Mouse (Mus musculus) right cerebral cortex, adult 2 months (tissue): Measurements from ENCODE around the gene Tyro3.

Experiments
- DNase-seq, 2 experiments: peaks; one replicate each; pipeline ENCODE4 v3.0.0; 2021 to 2022; ENCODE audit warnings: low spot score in 2 of 2

The Tyro3 gene

GRCm38 (mm10) chr2:119855310-119855850 lies 57.8 kb downstream of the Tyro3 start:
- no peak for DNase-seq

DNA sequence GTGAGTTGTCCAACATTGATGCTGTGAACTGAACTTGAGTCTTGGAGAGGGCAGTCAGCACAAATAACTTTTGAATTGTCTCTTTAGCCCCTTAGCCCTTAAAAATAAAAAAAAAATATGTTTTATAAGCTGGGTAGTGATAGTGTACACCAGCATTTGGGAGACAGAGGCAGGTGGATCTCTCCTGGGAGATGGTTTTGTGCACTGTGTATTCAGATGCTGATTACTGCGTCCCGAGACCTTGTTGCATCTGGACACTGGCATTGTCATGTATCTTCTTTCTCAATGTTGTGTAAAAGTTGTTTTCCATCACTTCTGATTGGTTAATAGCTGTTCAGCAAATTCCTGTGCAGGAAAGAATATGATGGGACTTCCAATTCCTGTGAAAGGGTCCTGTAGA lies 59.8 kb downstream of the Tyro3 start:
- no peak for DNase-seq

DNA sequence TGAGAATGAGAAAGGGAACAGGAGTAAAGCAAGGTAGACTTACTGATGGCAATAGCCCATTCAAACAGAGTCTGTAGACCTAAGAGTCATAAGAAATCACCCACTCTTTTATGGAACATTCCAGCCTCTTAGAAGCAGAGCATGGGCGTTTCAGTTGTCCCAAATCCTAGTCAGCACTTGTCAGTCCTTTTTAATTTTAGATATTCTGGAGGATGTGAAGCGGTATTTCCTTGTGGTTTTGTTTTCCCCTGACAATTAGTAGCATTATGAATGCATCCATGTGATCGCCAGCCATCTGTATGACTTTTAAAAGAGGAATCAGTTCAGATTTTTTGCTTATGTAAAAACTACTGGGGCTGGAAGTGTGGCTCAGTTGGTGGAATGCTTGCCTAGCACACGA lies 67.0 kb downstream of the Tyro3 start:
- DNase-seq: peak; percentile 19 to 25
